Mouse (Mus musculus) heart, embryonic 11.5 days (tissue): ENCODE results near the gene Vps41. TPM values are rescaled to one million over a fixed set of nuclear protein-coding genes. Genes with fewer than 3 reads are reported as not detected.

Experiments used
- ATAC-seq: fragments of 200-750 bp; cut with Nextera tagmentation; replicated peaks from 2 replicates; pipeline ENCODE4 v1.8.0; 2017; ENCODE audit warnings: moderate library complexity; ENCODE audit not compliant: insufficient number of reproducible peaks, low FRiP score, low TSS enrichment
- H3K27ac ChIP-seq: fragments of 300-500 bp; sonication (generic); 2 replicates; pipeline ENCODE4 v1.5.1; 2014; ENCODE audit warnings: mild to moderate bottlenecking, low read depth, low read length
- H3K27me3 ChIP-seq: fragments of 300-500 bp; sonication (generic); 2 replicates; pipeline ENCODE4 v1.6.1; 2014; ENCODE audit warnings: mild to moderate bottlenecking, low read length, mixed read lengths; ENCODE audit not compliant: control insufficient read depth, insufficient read depth
- H3K36me3 ChIP-seq: fragments of 300-500 bp; sonication (generic); 2 replicates; pipeline ENCODE4 v1.6.1; 2014; ENCODE audit warnings: mild to moderate bottlenecking, low read length, moderate library complexity, mixed read lengths; ENCODE audit not compliant: control insufficient read depth, insufficient read depth
- H3K4me1 ChIP-seq: fragments of 300-500 bp; sonication (generic); 2 replicates; pipeline ENCODE4 v1.6.1; 2014; ENCODE audit warnings: low read length; ENCODE audit not compliant: control insufficient read depth, insufficient read depth
- H3K4me2 ChIP-seq: fragments of 300-500 bp; sonication (generic); 2 replicates; pipeline ENCODE4 v1.6.1; 2014; ENCODE audit warnings: mild to moderate bottlenecking, moderate library complexity
- H3K4me3 ChIP-seq: fragments of 300-500 bp; sonication (generic); 2 replicates; pipeline ENCODE4 v1.5.1; 2014; ENCODE audit warnings: low read depth, low read length
- H3K9ac ChIP-seq: fragments of 300-500 bp; sonication (generic); 2 replicates; pipeline ENCODE4 v1.6.1; 2014; ENCODE audit warnings: mild to moderate bottlenecking, low read depth, low read length, moderate library complexity
- H3K9me3 ChIP-seq: fragments of 300-500 bp; sonication (generic); replicated peaks from 2 replicates; pipeline ENCODE4 v1.6.1; 2016; ENCODE audit warnings: low read length; ENCODE audit not compliant: control insufficient read depth
- WGBS: fragments of 180-500 bp; shearing (Covaris S2); extraction: QIAGEN DNeasy Blood & Tissue Kit; methylation state at CpG from one replicate; pipeline ENCODE4 v1.1.7; 2014; ENCODE audit not compliant: insufficient replicate concordance; 5-methylcytosine and 5-hydroxymethylcytosine counted together
- polyA plus RNA-seq: library from polyadenylated mRNA; unstranded; fragments of >200 nt; fragmentation: Nextera tagmentation; extraction: Ambion mirVana; gene quantifications from 2 replicates; pipeline ENCODE4 v1.2.1, GENCODE M21; 2014

Gene Vps41
- polyA plus RNA-seq, 1 experiment from 2014 or later: 51.1 TPM

DNA sequence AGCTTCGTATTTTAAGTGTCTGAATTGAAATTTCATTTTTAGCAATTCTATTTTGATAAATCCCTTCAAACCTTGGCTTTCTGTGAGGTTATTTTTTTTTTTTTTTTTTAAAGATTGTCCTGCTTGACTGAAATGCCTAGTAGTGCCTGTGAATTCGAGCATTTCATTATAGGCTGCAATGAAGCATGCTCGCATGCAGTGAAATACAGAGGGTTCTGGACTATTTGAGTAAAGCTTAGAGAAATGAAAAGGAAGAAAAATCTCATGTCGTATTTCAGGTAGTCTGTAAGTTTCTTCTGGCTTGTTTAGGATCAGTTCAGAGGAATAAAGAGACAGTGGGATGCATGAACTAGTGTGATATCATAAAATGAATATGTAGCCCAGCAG lies 27.2 kb downstream of the Vps41 start:
- WGBS: 84% methylated on average over 4 of the region's 4 CpGs
- Histone ChIP-seq H3K27me3 (no peaks in the 10 kb centered on the region), H3K27ac (no peak overlapping the region), H3K9ac (no peak overlapping the region), H3K4me1 (no peaks in the 10 kb centered on the region), H3K36me3 (peaks cover 10% of the 10 kb centered on the region), H3K4me3 (no peak overlapping the region), H3K4me2 (no peak overlapping the region), H3K9me3 (0 out of 2 replicates have a peak, but pooled peaks cover 4% of the 10 kb centered on the region)
- no peak for ATAC-seq

DNA sequence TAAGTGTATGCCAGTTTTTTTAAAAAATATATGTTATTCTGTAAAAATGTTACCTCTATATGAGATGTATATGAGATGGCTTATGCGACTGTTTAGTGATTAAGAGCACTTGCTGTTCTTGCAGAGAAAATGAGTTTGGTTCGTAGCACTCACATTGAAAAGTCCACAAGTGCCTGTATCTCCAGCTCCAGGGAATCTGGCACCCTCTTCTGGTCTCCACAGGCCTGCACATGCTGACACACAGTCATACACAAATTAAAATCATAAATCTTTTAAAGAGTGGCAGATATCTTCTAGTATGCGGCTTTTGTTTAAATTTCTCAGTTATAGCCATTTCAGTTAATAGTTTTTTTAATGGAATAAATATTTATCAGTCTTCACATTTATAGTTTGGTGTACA lies 40.9 kb downstream of the Vps41 start:
- 80% methylated on average over 3 of the region's 3 CpGs for WGBS
- Histone ChIP-seq H3K4me1 (no peaks in the 10 kb centered on the region), H3K9me3 (no peaks in the 10 kb centered on the region), H3K36me3 (no peaks in the 10 kb centered on the region), H3K27me3 (no peaks in the 10 kb centered on the region), H3K27ac (no peak overlapping the region), H3K4me3 (no peak overlapping the region), H3K4me2 (no peak overlapping the region), H3K9ac (no peak overlapping the region)
- ATAC-seq: no peak

DNA sequence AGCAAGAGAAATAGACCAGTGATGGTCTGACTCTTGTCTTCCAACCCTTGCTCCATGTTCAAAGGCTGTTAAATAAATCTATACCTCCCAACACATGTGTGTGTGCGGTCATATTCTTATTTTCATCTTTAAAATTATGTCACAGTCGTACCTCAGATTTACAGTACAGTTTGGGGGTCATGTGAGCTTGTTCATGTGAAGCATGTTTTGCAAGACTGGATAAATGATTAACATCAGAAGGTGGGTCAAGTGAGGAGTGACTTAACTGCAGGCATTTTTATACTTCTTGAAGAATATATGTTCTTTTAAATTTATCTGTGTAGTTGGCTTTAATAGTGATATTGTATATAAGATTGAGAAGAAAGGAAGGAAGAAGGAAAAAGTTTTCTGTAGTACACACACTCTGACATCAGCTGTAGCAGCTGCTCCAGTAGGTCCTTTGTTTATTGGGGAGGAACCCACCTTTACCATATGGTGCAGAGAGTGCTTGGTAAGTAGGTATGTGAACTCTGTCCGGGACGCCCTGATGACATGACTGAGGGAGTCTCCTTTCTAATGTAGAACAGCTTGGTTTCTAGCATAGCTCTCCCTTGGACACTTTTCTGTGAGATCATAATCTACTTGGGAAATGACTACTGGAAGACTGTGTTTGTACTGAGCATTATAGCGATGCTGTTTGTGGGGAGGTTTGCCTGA lies 42.4 kb downstream of the Vps41 start:
- 88% methylated on average over 5 of the region's 5 CpGs for WGBS
- no peak overlapping the region for H3K4me3 ChIP-seq
- H3K9ac ChIP-seq: no peak overlapping the region
- H3K36me3 ChIP-seq: no peaks in the 10 kb centered on the region
- no peaks in the 10 kb centered on the region for H3K27me3 ChIP-seq
- H3K4me2 ChIP-seq: no peak overlapping the region
- no peaks in the 10 kb centered on the region for H3K4me1 ChIP-seq
- no peak for ATAC-seq
- no peaks in the 10 kb centered on the region for H3K9me3 ChIP-seq
- H3K27ac ChIP-seq: no peak overlapping the region

DNA sequence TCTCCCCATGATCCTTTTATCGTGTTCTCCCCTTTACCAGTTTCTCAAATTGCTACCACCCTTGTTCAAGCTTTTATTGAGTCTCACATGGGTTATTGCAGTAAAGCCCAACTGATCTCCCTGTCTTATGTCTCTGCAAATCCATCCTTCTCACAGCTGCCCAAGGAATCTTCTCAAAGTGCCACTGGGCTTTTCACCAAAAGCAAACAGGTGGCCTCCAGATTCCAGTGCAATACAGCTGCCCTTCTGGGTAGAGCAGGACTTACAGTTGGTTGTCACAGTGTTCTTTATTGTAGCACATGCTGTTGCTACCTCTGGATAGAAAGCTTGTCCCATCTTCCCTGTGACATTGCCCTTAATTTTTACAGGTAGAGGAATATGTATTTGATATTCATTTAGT lies 44.4 kb downstream of the Vps41 start:
- ATAC-seq: no peak
- Histone ChIP-seq H3K9me3 (no peaks in the 10 kb centered on the region), H3K36me3 (no peaks in the 10 kb centered on the region), H3K27ac (no peak overlapping the region), H3K4me1 (no peaks in the 10 kb centered on the region), H3K27me3 (no peaks in the 10 kb centered on the region), H3K9ac (no peak overlapping the region), H3K4me3 (no peak overlapping the region), H3K4me2 (no peak overlapping the region)
- 93% methylated on average over 1 of the region's 1 CpGs for WGBS

DNA sequence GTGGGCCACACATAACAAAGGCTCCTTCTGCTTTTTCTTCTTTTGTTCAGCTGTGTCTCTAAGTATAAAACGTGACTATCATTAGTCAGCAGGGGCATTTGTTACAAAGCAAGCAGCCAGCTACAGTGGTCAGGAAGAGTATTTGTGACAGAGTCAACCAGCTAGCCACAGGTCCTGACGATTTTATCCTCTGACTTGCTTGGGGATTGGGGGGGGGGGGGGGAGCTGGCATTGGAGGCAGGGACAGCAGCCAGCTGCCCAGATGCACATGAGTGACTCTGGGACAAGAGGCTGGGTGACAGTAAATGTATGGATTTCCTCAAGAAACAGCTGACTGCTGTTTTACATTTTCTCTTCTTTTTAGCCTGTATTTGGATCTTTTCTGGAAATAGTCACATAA lies 50.8 kb downstream of the Vps41 start:
- no peaks in the 10 kb centered on the region for H3K27me3 ChIP-seq
- no peaks in the 10 kb centered on the region for H3K4me1 ChIP-seq
- no peak for ATAC-seq
- WGBS: 24% methylated on average over 2 of the region's 2 CpGs
- no peaks in the 10 kb centered on the region for H3K9me3 ChIP-seq
- H3K4me3 ChIP-seq: no peak overlapping the region
- no peak overlapping the region for H3K4me2 ChIP-seq
- H3K27ac ChIP-seq: no peak overlapping the region
- no peaks in the 10 kb centered on the region for H3K36me3 ChIP-seq
- no peak overlapping the region for H3K9ac ChIP-seq

DNA sequence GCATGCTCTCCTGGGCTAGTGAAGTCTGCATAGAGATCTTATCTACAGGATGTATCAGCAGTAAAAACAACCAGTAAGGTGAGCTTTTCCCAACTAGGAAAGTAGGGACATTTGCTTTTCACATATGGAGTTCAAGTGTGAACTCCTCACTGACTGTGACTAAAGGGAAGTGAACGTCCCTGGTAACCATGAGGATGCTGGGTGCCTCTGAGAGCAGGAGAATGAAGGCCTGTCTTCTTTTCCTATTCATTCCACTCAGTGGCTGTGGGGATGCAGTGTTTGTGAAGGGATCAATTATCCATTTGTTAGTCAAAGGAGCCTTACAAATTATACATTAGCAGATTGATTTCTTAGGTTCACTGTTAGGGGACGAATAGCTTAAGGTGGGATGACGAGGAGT lies 51.4 kb downstream of the Vps41 start:
- H3K27ac ChIP-seq: no peak overlapping the region
- H3K9me3 ChIP-seq: no peaks in the 10 kb centered on the region
- H3K4me1 ChIP-seq: no peaks in the 10 kb centered on the region
- no peak overlapping the region for H3K4me3 ChIP-seq
- ATAC-seq: no peak
- no peaks in the 10 kb centered on the region for H3K36me3 ChIP-seq
- H3K27me3 ChIP-seq: no peaks in the 10 kb centered on the region
- WGBS: 67% methylated on average over 3 of the region's 3 CpGs
- no peak overlapping the region for H3K9ac ChIP-seq
- no peak overlapping the region for H3K4me2 ChIP-seq

DNA sequence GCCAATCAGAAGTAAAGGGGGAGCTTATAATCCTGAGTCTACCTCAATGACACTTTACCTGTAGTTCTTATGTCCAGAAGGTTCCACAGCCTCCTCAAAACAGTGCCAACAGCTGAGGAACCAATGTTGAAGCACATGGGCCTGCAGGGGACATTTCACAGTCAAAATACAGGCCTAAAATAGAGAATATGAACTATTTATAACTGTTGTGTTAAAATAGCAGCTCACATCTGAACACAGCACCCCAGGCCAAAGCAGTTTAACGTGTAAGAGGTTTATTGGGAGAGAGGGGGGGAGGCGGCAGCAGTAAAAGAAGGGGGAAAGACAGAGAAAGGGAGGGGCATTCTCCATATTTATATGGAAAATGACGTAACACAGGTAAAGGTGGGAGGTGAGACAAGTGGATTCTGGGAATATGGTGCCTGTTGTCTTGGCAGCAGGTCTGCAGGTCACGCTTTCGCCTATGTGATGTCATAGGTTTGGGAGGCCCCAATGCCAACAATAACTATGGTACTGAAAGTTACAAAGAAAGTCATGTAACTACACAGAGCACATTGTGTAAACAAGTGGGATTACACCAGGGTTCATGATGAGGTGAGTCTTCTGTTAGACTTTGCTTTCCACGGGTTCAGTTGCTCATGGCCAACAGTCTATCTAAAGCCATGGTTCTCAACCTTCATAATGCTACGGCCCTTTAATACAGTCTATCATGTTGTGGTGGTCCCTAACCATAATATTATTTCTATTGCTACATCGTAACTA lies 56.5 kb downstream of the Vps41 start:
- Histone ChIP-seq H3K27ac (no peak overlapping the region), H3K4me2 (no peak overlapping the region), H3K27me3 (no peaks in the 10 kb centered on the region), H3K36me3 (no peaks in the 10 kb centered on the region), H3K9me3 (no peaks in the 10 kb centered on the region), H3K4me1 (no peaks in the 10 kb centered on the region), H3K9ac (no peak overlapping the region), H3K4me3 (no peak overlapping the region)
- 87% methylated on average over 8 of the region's 8 CpGs for WGBS
- ATAC-seq: no peak

DNA sequence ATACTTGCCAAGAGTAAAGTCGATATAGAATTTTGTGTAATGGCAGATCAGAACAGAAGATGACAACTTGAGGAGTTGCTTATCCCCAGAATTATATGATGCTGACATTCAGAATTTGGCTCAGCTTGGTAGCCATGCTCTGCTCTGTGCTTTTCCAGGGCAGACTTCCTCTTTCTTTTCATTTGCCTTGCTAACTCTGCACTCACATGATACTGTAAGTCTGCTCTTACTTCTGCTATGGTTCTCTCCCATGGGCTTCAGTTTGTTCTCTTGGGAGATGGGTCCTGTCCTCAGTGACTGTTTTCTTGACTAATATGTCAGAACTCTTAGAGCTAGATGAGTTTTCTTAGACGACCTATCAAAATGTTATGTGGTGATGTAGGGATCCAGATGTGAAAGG lies 64.2 kb downstream of the Vps41 start:
- Histone ChIP-seq H3K4me3 (no peak overlapping the region), H3K4me2 (no peak overlapping the region), H3K27me3 (no peaks in the 10 kb centered on the region), H3K36me3 (no peaks in the 10 kb centered on the region), H3K9ac (no peak overlapping the region), H3K9me3 (no peaks in the 10 kb centered on the region), H3K4me1 (no peaks in the 10 kb centered on the region), H3K27ac (no peak overlapping the region)
- WGBS: 73% methylated on average over 2 of the region's 2 CpGs
- no peak for ATAC-seq

DNA sequence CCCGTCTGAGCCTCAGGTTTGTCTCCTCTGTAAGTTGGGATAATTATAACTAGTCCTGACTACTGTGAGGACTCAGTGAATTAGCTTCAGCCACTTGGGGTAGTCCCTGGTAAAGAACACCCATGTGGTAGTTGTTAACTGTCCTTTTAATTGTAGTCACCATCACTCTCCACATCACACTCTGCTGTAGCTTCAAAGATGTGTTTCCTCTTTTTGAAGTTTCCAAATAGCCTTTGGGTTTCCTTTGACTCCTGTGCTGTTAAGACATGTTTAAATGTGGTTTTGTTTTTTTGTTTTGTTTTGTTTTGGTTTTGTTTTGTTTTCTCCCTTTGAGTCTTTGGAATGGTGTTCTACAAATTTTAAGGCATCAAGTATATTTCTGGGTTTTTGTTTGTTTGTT lies 68.6 kb downstream of the Vps41 start:
- no peak overlapping the region for H3K4me3 ChIP-seq
- no peak overlapping the region for H3K4me2 ChIP-seq
- no peaks in the 10 kb centered on the region for H3K9me3 ChIP-seq
- WGBS: 75% methylated on average over 1 of the region's 1 CpGs
- no peaks in the 10 kb centered on the region for H3K36me3 ChIP-seq
- H3K9ac ChIP-seq: no peak overlapping the region
- no peaks in the 10 kb centered on the region for H3K27me3 ChIP-seq
- no peak overlapping the region for H3K27ac ChIP-seq
- H3K4me1 ChIP-seq: peaks cover 6% of the 10 kb centered on the region; the same call in 1 of the 2 replicates
- ATAC-seq: no peak
